Mouse (Mus musculus): ENCODE results near the gene Hmox2.

GRCm38 (mm10) chr16:4727963-4728362, 1.8 kb downstream of the Hmox2 start:
- no peak for TF ChIP-seq CTCF (IDR thresholded peaks at IDR 0.05; ENCODE audit: borderline replicate concordance, insufficient read depth, low read length)
- TF ChIP-seq POLR2A (IDR thresholded peaks at IDR 0.05; ENCODE audit: low read depth, low read length): no peak

Data from embryonic fibroblast, embryonic 13.5 days (primary cell).